Mouse (Mus musculus): ENCODE data around the gene Dnah2. TPM values are rescaled to one million over a fixed set of nuclear protein-coding genes. Genes with fewer than 3 reads are reported as not detected.

Dnah2 gene
- polyA plus RNA-seq, 1 experiment: 0.14 TPM

- H3K4me3 ChIP-seq (ENCODE audit: insufficient read depth, poor library complexity, severe bottlenecking): no peak overlapping the region
- no peaks in the 10 kb centered on the region for H3K79me3 ChIP-seq (ENCODE audit: low read depth)
- TF ChIP-seq FOSL1 (IDR thresholded peaks at IDR 0.05; ENCODE audit: insufficient read depth, low read length, poor library complexity, severe bottlenecking): no peak
- no peak for TF ChIP-seq CTCF (IDR thresholded peaks at IDR 0.05; ENCODE audit: control insufficient read depth, insufficient read depth, insufficient read length)
- TF ChIP-seq MYOG (IDR thresholded peaks at IDR 0.05; ENCODE audit: control insufficient read depth, extremely low read depth, insufficient read length): no peak
- no peak for TF ChIP-seq USF1 (IDR thresholded peaks at IDR 0.05; ENCODE audit: low read depth)
- no peak for TF ChIP-seq MAX (IDR thresholded peaks at IDR 0.05)
- no peak for TF ChIP-seq CEBPB (IDR thresholded peaks at IDR 0.05; ENCODE audit: low read depth)
- no peak for TF ChIP-seq MYOD1 (IDR thresholded peaks at IDR 0.05; ENCODE audit: control insufficient read depth, insufficient read length, low read depth)
- no peaks in the 10 kb centered on the region for H3K36me3 ChIP-seq (ENCODE audit: control insufficient read depth, insufficient read depth)
- peaks cover 27% of the 10 kb centered on the region for H3K27me3 ChIP-seq (ENCODE audit: control insufficient read depth, insufficient read depth, insufficient read length)
- H3K79me2 ChIP-seq (ENCODE audit: control insufficient read depth, insufficient read depth): no peaks in the 10 kb centered on the region
- no peak overlapping the region for H3ac ChIP-seq (ENCODE audit: control insufficient read depth, insufficient read length, low read depth)
These were observed 32.2 kb downstream of the Dnah2 start for GRCm38 (mm10) chr11:69516661-69517060.

GRCm38 (mm10) chr11:69516151-69516640 lies 32.7 kb downstream of the Dnah2 start:
- Histone ChIP-seq H3K4me3 (ENCODE audit: insufficient read depth, poor library complexity, severe bottlenecking) (no peak overlapping the region), H3K79me3 (ENCODE audit: low read depth) (no peaks in the 10 kb centered on the region), H3ac (ENCODE audit: control insufficient read depth, insufficient read length, low read depth) (no peak overlapping the region), H3K36me3 (ENCODE audit: control insufficient read depth, insufficient read depth) (no peaks in the 10 kb centered on the region), H3K79me2 (ENCODE audit: control insufficient read depth, insufficient read depth) (no peaks in the 10 kb centered on the region), H3K27me3 (ENCODE audit: control insufficient read depth, insufficient read depth, insufficient read length) (peaks cover 27% of the 10 kb centered on the region)
- TF ChIP-seq CEBPB (IDR thresholded peaks at IDR 0.05; ENCODE audit: low read depth) (no peak), FOSL1 (IDR thresholded peaks at IDR 0.05; ENCODE audit: insufficient read depth, low read length, poor library complexity, severe bottlenecking) (no peak), USF1 (IDR thresholded peaks at IDR 0.05; ENCODE audit: low read depth) (no peak), MAX (IDR thresholded peaks at IDR 0.05) (no peak), MYOD1 (IDR thresholded peaks at IDR 0.05; ENCODE audit: control insufficient read depth, insufficient read length, low read depth) (no peak), MYOG (IDR thresholded peaks at IDR 0.05; ENCODE audit: control insufficient read depth, extremely low read depth, insufficient read length) (no peak), CTCF (IDR thresholded peaks at IDR 0.05; ENCODE audit: control insufficient read depth, insufficient read depth, insufficient read length) (no peak)

- Histone ChIP-seq H3K27me3 (ENCODE audit: control insufficient read depth, insufficient read depth, insufficient read length) (peaks cover 27% of the 10 kb centered on the region), H3K4me3 (ENCODE audit: insufficient read depth, poor library complexity, severe bottlenecking) (no peak overlapping the region), H3K36me3 (ENCODE audit: control insufficient read depth, insufficient read depth) (no peaks in the 10 kb centered on the region), H3ac (ENCODE audit: control insufficient read depth, insufficient read length, low read depth) (no peak overlapping the region), H3K79me2 (ENCODE audit: control insufficient read depth, insufficient read depth) (no peaks in the 10 kb centered on the region), H3K79me3 (ENCODE audit: low read depth) (no peaks in the 10 kb centered on the region)
- TF ChIP-seq CEBPB (IDR thresholded peaks at IDR 0.05; ENCODE audit: low read depth): no peak
- TF ChIP-seq CTCF (IDR thresholded peaks at IDR 0.05; ENCODE audit: control insufficient read depth, insufficient read depth, insufficient read length): peak; percentile 47
- TF ChIP-seq MYOD1 (IDR thresholded peaks at IDR 0.05; ENCODE audit: control insufficient read depth, insufficient read length, low read depth): no peak
- TF ChIP-seq USF1 (IDR thresholded peaks at IDR 0.05; ENCODE audit: low read depth): no peak
These were observed 35.1 kb downstream of the Dnah2 start for GRCm38 (mm10) chr11:69513840-69514239.

GRCm38 (mm10) chr11:69510796-69511496 lies 38.0 kb downstream of the Dnah2 start:
- Histone ChIP-seq H3K27me3 (ENCODE audit: control insufficient read depth, insufficient read depth, insufficient read length) (peaks cover 16% of the 10 kb centered on the region), H3ac (ENCODE audit: control insufficient read depth, insufficient read length, low read depth) (no peak overlapping the region), H3K79me3 (ENCODE audit: low read depth) (no peaks in the 10 kb centered on the region), H3K36me3 (ENCODE audit: control insufficient read depth, insufficient read depth) (no peaks in the 10 kb centered on the region), H3K79me2 (ENCODE audit: control insufficient read depth, insufficient read depth) (no peaks in the 10 kb centered on the region), H3K4me3 (ENCODE audit: insufficient read depth, poor library complexity, severe bottlenecking) (no peak overlapping the region)
- TF ChIP-seq USF1 (IDR thresholded peaks at IDR 0.05; ENCODE audit: low read depth) (no peak), CTCF (IDR thresholded peaks at IDR 0.05; ENCODE audit: control insufficient read depth, insufficient read depth, insufficient read length) (no peak), FOSL1 (IDR thresholded peaks at IDR 0.05; ENCODE audit: insufficient read depth, low read length, poor library complexity, severe bottlenecking) (no peak), MYOG (IDR thresholded peaks at IDR 0.05; ENCODE audit: control insufficient read depth, extremely low read depth, insufficient read length) (no peak), CEBPB (IDR thresholded peaks at IDR 0.05; ENCODE audit: low read depth) (no peak), MAX (IDR thresholded peaks at IDR 0.05) (no peak), MYOD1 (IDR thresholded peaks at IDR 0.05; ENCODE audit: control insufficient read depth, insufficient read length, low read depth) (no peak)

GRCm38 (mm10) chr11:69503863-69504280 lies 45.0 kb downstream of the Dnah2 start:
- TF ChIP-seq CTCF (IDR thresholded peaks at IDR 0.05; ENCODE audit: control insufficient read depth, insufficient read depth, insufficient read length) (no peak), MYOD1 (IDR thresholded peaks at IDR 0.05; ENCODE audit: control insufficient read depth, insufficient read length, low read depth) (no peak), MAX (IDR thresholded peaks at IDR 0.05) (no peak), FOSL1 (IDR thresholded peaks at IDR 0.05; ENCODE audit: insufficient read depth, low read length, poor library complexity, severe bottlenecking) (no peak), MYOG (IDR thresholded peaks at IDR 0.05; ENCODE audit: control insufficient read depth, extremely low read depth, insufficient read length) (no peak), CEBPB (IDR thresholded peaks at IDR 0.05; ENCODE audit: low read depth) (no peak), USF1 (IDR thresholded peaks at IDR 0.05; ENCODE audit: low read depth) (no peak)
- Histone ChIP-seq H3ac (ENCODE audit: control insufficient read depth, insufficient read length, low read depth) (no peak overlapping the region), H3K27me3 (ENCODE audit: control insufficient read depth, insufficient read depth, insufficient read length) (no peaks in the 10 kb centered on the region), H3K4me3 (ENCODE audit: insufficient read depth, poor library complexity, severe bottlenecking) (no peak overlapping the region), H3K36me3 (ENCODE audit: control insufficient read depth, insufficient read depth) (no peaks in the 10 kb centered on the region), H3K79me2 (ENCODE audit: control insufficient read depth, insufficient read depth) (no peaks in the 10 kb centered on the region), H3K79me3 (ENCODE audit: low read depth) (no peaks in the 10 kb centered on the region)

Measured in C2C12 (cell line).